ENCODE assay signal across 8 mouse cellular contexts in the genomic region with DNA sequence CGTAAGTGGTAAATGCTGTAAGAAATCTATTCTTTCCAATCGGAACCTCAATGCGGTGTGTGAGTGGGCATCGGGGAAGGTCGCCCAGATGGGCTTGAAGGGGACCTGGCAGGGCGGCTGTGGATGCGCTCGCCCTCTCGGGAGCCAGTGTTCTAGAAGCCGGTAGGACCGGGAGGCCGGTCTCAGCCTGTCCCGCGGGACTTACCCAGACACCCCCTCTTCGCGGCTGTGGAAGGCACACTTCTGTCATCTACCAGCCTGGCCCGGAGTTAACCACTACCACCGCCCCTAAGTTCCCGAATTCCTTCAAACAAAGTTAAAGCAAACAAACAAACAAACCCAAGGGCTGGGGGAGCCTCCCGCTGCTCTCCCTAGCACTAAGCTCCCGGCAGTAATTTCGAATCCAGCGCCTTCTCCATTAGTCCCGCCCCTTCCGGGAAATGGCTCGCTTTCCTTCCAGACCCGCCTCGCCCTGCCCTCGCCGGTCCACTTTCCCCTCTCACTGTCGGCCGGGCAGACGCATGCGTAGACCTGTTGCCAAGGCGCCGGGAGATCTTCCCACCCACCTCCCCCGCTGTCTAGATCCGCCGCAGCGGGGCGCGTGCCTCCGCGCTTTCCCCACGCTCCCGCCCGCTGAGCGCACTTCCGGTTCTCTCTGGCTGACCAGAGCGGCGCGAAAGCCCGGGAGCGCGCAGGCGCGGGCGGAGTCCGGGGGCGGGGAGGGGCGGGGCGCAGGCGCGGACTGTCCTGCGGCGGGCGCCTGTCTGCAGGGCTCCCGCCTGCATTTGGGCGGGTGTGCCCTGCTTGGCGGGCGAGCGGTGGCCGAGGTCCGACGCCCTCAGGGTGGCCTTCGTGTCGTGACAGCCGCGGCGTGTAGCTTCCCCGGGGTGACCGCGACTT. TPM values are rescaled to one million over a fixed set of nuclear protein-coding genes. Genes with fewer than 3 reads are reported as not detected.
DNase-seq lines count a peak whose midpoint lies in the region; ATAC-seq and TF ChIP-seq lines count a peak whose summit lies in the region.

TSS of gene Gen1 (minus strand) at position 420 of the 900 bp plus-strand sequence.
TSS of gene Smc6 (plus strand) at position 505 of the 900 bp plus-strand sequence.

- H3K4me3 ChIP-seq in hindbrain, embryonic 13.5 days: peak within 1 kb of the TSS; percentile 88

- H3K9ac ChIP-seq in hindbrain, embryonic 13.5 days: peak within 1 kb of the TSS; percentile 92

- peak; percentile 81 for DNase-seq in Patski (ENCODE audit: low read depth, low spot score)
- peak; percentile 93 to 94 for DNase-seq in cerebellum, postnatal 14 days
- DNase-seq in frontal cortex, postnatal 14 days (ENCODE audit: low spot score in 2 of 2): peak; percentile 84 to 87
- peak; percentile 79 to 89 for DNase-seq in layer of hippocampus, postnatal 25 days (ENCODE audit: extremely low spot score in 1 of 2, low spot score in 1 of 2)
- DNase-seq in lung, postnatal 25 days (ENCODE audit: low spot score): peak; percentile 96
- DNase-seq in retina, embryonic 14.5 days (ENCODE audit: low spot score): peak; percentile 97
- DNase-seq in thymus, postnatal 4 days: peak; percentile 89

- in situ Hi-C loops in Patski (cut with MboI; ENCODE audit: low pct_unique_long_range_greater_than_20kb): no loop called here

- no peaks in the 10 kb centered on the region for H3K36me3 ChIP-seq in hindbrain, embryonic 13.5 days

- H3K27ac ChIP-seq in hindbrain, embryonic 13.5 days: peak within 1 kb of the TSS; percentile 94

- H3K4me1 ChIP-seq in hindbrain, embryonic 13.5 days (replicated peaks): peaks cover 32% of the 10 kb centered on the region

- POLR2A ChIA-PET in Patski (lab: Charles Lee): interaction anchor here (1.4 kb wide), 1 partner anchor 16 kb away, joined by 3 read pairs; no protein-coding TSS in a partner anchor

- CTCF ChIA-PET in Patski (lab: Charles Lee): interaction anchor here (1.1 to 2.3 kb wide), 2 partner anchors 9 to 12 kb away, joined by 3 to 11 read pairs; no protein-coding TSS in a partner anchor

- H3K4me2 ChIP-seq in hindbrain, embryonic 13.5 days: peak within 1 kb of the TSS; percentile 92

- H3K9me3 ChIP-seq in hindbrain, embryonic 13.5 days: no peaks in the 10 kb centered on the region

- ATAC-seq in Patski: peak; percentile 90
- ATAC-seq in hindbrain, embryonic 13.5 days (ENCODE audit: low FRiP score): peak; percentile 99

- WGBS in hindbrain, embryonic 13.5 days: under 1% methylated on average over 77 of the region's 83 CpGs

- no peak for TF ChIP-seq CTCF in Patski (IDR thresholded peaks at IDR 0.05)

- H3K27me3 ChIP-seq in Patski: no peaks in the 10 kb centered on the region
- H3K27me3 ChIP-seq in hindbrain, embryonic 13.5 days: no peaks in the 10 kb centered on the region

RNA-seq across cellular contexts. Expression of gene Gen1, which starts in this region (rescaled TPM):
- polyA plus RNA-seq in Patski (2021): 4.4 TPM
- 2.6 and 3.1 TPM in 2 replicates for polyA plus RNA-seq in hindbrain, embryonic 13.5 days (2015; fragmentation: Nextera tagmentation; extraction: Ambion mirVana)
- total RNA-seq in layer of hippocampus, postnatal 25 days (2021): 1 to 10 TPM; 1.7 to 3.0 TPM

RNA-seq across cellular contexts. Expression of gene Smc6, which starts in this region (rescaled TPM):
- 59.8 TPM for polyA plus RNA-seq in Patski (2021)
- polyA plus RNA-seq in hindbrain, embryonic 13.5 days (2015; fragmentation: Nextera tagmentation; extraction: Ambion mirVana): 117 and 125 TPM in 2 replicates
- total RNA-seq in layer of hippocampus, postnatal 25 days (2021): 10 to 100 TPM; 23.9 to 30.1 TPM

Comparison
In these comparisons a context has a peak if more than half of its experiments do, and no peak if none do; other contexts are left out.
1. Peak in every context shown above with its lines: DNase-seq, ATAC-seq, H3K4me3 ChIP-seq and H3K27ac ChIP-seq.